Mouse (Mus musculus): ENCODE data around the gene Melk. TPM values are rescaled to one million over a fixed set of nuclear protein-coding genes. Genes with fewer than 3 reads are reported as not detected.

Melk gene
- polyA plus RNA-seq, 1 experiment from 2014 or later, result 19.6 TPM

GRCm38 (mm10) chr4:44361670-44362069 is 61.0 kb downstream of the Melk start:
- H3K27ac ChIP-seq, result no peak overlapping the region
- H3K4me3 ChIP-seq (replicated peaks), result no peak overlapping the region
- no peak overlapping the region for H3K4me2 ChIP-seq (replicated peaks)
- no peak overlapping the region for H3K9ac ChIP-seq (replicated peaks)
- ATAC-seq, result no peak
- H3K9me3 ChIP-seq, result no peaks in the 10 kb centered on the region
- H3K36me3 ChIP-seq, result 0 out of 2 replicates have a peak, but pooled peaks cover 3% of the 10 kb centered on the region
- 94% methylated on average over 7 of the region's 7 CpGs for WGBS
- no peaks in the 10 kb centered on the region for H3K27me3 ChIP-seq
- H3K4me1 ChIP-seq (replicated peaks), result peaks cover 8% of the 10 kb centered on the region; the same call in 1 of the 2 replicates

- no peaks in the 10 kb centered on the region for H3K27me3 ChIP-seq
- WGBS, result 81% methylated on average over 12 of the region's 12 CpGs
- H3K4me2 ChIP-seq (replicated peaks), result no peak overlapping the region
- H3K9me3 ChIP-seq, result no peaks in the 10 kb centered on the region
- no peak overlapping the region for H3K27ac ChIP-seq
- H3K36me3 ChIP-seq, result 0 out of 2 replicates have a peak, but pooled peaks cover 3% of the 10 kb centered on the region
- peaks cover 8% of the 10 kb centered on the region; the same call in 1 of the 2 replicates for H3K4me1 ChIP-seq (replicated peaks)
- no peak overlapping the region for H3K4me3 ChIP-seq (replicated peaks)
- no peak for ATAC-seq
- no peak overlapping the region for H3K9ac ChIP-seq (replicated peaks)
These were observed 62.8 kb downstream of the Melk start for GRCm38 (mm10) chr4:44363434-44364013.

GRCm38 (mm10) chr4:44392231-44393216 is 91.8 kb downstream of the Melk start:
- no peak overlapping the region for H3K4me2 ChIP-seq (replicated peaks)
- no peak overlapping the region for H3K9ac ChIP-seq (replicated peaks)
- H3K4me1 ChIP-seq (replicated peaks), result no peaks in the 10 kb centered on the region
- 0 out of 2 replicates have a peak, but pooled peaks have one; percentile 30 for ATAC-seq
- WGBS, result 86% methylated on average over 37 of the region's 37 CpGs
- H3K36me3 ChIP-seq, result no peaks in the 10 kb centered on the region
- no peaks in the 10 kb centered on the region for H3K27me3 ChIP-seq
- H3K27ac ChIP-seq, result no peak overlapping the region
- no peaks in the 10 kb centered on the region for H3K9me3 ChIP-seq
- H3K4me3 ChIP-seq (replicated peaks), result no peak overlapping the region

- H3K4me3 ChIP-seq (replicated peaks), result no peak overlapping the region
- no peaks in the 10 kb centered on the region for H3K36me3 ChIP-seq
- H3K4me2 ChIP-seq (replicated peaks), result no peak overlapping the region
- no peaks in the 10 kb centered on the region; the same call in 1 of the 2 replicates for H3K27me3 ChIP-seq
- no peaks in the 10 kb centered on the region for H3K9me3 ChIP-seq
- H3K9ac ChIP-seq (replicated peaks), result no peak overlapping the region
- 8% methylated on average over 5 of the region's 5 CpGs for WGBS
- no peaks in the 10 kb centered on the region for H3K4me1 ChIP-seq (replicated peaks)
- H3K27ac ChIP-seq, result no peak overlapping the region
- ATAC-seq, result 0 out of 2 replicates have a peak, but pooled peaks have one; percentile 14
These were observed 101.9 kb downstream of the Melk start for GRCm38 (mm10) chr4:44402607-44403006.

- H3K27ac ChIP-seq, result no peak overlapping the region
These were observed 103.8 kb downstream of the Melk start for GRCm38 (mm10) chr4:44404487-44404886.

More at GRCm38 (mm10) chr4:44404487-44404886, 103.8 kb downstream of the Melk start:
- 81% methylated on average over 5 of the region's 5 CpGs for WGBS
- Histone ChIP-seq H3K9me3 (no peaks in the 10 kb centered on the region), H3K4me3 (replicated peaks) (no peak overlapping the region), H3K9ac (replicated peaks) (no peak overlapping the region), H3K27me3 (no peaks in the 10 kb centered on the region; the same call in 1 of the 2 replicates), H3K4me1 (replicated peaks) (no peaks in the 10 kb centered on the region), H3K36me3 (no peaks in the 10 kb centered on the region), H3K4me2 (replicated peaks) (no peak overlapping the region)
- no peak for ATAC-seq

Other genes with a start within 250 kb of the Melk start
- 20.4 and 21.3 TPM in 2 replicates for gene Gne, start 216.7 kb upstream of the Melk start, polyA plus RNA-seq (2015; fragmentation: Nextera tagmentation; extraction: Ambion mirVana)
- 49.5 and 50.6 TPM in 2 replicates for gene Rnf38, start 67.1 kb upstream of the Melk start, polyA plus RNA-seq (2015; fragmentation: Nextera tagmentation; extraction: Ambion mirVana)